Mouse (Mus musculus) ZHBTc4 (cell line): ENCODE measurements around the gene Slco3a1.
"Not testable (repeated sequence)": the region's sequence is repeated elsewhere in the genome, so short reads cannot be mapped to it uniquely, and the experiment has no call there.

Experiments
- DNase-seq: peaks from one replicate; pipeline ENCODE4 v3.0.0-alpha.2; 2011; ENCODE audit warnings: low read depth, low spot score

The Slco3a1 gene

DNA sequence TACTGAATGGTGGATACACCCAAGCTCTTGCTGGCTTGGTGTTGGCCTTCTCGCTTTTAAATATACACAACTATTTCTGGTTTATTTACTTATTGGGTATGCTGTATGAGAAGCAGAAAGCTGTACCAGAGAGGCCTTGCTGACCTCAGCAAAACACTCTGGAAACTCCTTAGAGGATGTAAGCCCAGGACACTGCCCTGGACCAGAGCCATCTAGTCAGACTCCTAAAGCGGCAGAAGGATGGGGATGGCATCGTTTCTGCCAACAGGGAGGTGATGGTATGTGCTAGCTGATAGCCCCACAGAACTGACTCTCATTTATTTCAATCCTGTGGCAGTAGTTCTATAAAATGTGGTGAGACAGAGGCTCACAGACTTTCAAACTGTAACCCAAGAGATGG, 125.3 kb downstream of the Slco3a1 start:
- DNase-seq: no peak

DNA sequence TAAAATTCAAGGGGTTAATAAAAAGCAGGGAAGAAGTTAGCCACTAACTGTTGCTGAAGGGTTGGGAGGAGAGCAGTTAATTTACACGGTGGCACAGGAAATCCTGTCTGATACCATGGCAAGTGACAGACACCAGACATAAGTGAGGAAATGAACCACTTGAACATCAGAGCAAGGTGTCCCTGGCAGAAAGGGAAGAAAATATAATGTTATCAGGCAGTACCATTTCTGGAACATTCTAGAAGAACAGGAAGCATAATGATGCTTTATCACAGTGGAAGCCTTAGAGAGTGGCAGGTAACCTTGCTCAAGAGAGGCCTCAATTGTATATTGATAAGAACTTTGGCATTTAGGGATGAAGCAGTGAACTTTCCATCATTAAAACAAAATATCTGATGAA, 127.4 kb downstream of the Slco3a1 start:
- no peak for DNase-seq

DNA sequence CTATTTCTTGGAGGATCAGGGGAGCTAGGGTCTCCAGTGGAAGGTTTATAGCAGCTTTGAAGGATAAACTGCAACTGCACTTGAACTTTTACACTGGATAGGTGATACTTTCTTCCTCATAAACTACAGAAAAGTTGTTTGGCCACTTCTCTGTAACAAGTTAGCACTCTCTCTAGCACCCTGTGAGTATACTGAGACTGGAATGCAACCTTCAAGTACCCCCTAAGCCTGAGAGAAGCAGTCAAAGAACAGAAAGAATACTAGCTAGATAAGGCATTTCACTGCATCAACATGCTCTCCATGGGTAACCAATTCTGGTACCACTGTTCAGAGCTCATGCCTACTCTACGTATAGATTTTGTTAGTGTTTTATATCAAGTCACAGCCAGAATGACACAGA, 128.6 kb downstream of the Slco3a1 start:
- DNase-seq: no peak

DNA sequence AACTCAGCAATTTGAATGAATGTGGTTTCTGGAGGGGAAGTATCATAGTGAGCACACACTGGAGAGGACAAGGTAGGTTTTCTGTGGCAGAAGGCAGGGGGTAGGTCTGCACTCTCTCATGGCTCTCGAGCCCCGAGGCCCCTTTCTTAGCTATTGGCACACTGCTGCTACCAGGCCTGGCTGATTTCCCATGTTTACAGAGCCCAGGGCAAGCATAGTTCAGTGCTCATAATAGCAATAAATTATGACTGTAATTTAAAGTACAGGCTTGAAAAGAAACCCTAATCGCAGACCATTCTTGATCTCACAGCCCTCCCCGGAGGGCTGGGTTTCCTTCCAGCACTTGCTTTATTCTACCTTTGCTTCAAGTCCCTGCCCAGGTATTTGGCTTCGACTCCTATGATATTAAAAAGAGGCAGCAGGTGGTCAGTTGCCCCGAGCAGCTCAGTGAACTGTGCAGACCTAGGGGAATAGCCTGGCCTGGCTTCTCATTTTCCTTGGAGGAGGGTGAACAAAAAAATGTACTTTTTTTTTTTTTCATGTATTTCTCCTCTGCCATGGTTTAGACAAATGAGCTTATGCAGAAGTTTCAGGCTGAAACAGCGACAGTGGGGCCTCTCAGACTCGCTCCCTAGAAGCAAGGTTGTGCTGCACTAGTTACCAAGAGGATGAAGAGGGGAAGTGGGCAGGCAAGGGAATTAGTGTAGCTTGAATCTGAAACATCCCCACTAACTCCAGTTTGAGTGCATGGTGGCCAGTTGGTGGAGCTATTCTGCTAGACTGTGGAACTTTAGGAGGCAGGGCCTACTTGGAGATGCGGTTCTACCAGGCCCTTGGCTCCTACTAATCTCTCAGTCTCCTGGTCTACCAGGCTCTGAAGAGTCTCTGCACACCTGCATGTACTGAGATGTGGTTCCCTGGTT, 130.4 kb downstream of the Slco3a1 start:
- DNase-seq: no peak

DNA sequence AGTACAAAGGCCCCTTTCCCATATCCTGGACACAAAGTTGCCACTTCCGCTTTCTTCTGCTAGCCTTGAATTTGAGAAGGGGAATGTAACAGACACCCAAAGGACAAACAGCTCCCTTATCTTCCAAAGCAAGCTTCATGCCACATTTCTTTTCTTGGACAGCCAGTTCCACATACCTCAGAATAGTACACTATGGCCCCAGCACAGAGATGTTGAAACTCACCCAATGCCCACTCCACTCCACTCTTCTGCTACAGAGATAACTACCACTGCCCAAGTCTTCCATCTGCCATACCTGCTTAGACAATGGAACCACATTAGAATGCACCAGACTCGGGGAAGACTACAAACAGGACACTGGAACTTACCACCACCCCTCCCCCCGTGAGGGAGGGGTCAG, 131.3 kb downstream of the Slco3a1 start:
- DNase-seq: no peak

DNA sequence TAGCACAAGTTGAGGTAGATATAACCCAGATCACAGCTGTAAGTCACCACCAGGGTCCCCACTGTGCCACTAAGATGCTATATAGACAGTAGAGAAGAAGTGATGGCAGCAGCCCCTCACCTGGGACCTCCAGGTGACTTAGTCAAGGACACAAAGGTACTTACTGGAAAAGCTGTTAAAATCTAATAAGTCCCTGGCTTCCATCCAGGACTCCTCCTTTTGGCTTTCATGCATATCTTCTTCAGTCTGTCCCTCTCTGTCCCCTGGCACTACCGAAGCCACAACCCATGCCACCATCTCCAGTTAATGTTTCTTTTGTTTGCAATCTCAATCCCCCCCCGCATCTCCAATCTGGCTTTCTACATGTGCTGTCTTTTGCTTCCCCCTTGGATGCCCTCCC, 131.8 kb downstream of the Slco3a1 start:
- DNase-seq: no peak

DNA sequence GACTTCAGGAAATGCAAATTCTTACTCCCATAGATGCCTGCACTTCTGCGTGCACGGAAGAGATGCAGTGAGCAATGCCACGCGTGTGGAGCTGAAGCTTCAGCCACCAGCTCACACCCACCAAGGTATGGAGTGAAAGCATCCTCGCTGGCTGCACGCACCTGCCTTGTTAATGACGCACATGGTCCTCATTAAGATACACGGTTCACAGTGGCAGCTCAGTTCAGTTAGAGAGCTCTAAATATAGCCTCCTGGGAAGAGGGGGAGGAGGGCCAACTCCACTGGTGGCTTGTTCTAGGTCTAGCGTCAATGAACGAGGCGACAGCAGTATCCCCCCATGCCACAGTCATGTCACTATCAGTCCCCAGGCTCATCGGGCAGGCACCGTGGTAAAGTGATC, 132.6 kb downstream of the Slco3a1 start:
- DNase-seq: no peak

DNA sequence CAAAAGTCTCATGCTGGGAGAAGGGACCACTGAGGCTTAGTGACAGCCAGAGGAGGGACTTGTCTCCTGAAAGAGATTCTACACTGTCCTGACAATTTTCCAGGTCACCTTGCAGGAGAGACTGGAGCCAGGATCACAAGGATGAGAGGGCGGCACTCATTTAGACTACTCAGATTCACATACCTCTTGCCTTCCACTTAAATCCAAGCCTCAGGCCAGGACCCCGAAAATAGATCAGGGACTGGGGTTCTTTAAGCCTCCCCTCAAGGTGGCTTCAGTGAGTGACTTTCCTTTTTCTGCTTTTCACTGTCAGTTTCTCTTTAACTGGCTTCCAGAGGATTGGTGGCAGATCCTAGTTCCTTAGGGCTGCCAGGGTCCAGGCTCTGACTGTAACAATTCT, 133.0 kb downstream of the Slco3a1 start:
- no peak for DNase-seq

DNA sequence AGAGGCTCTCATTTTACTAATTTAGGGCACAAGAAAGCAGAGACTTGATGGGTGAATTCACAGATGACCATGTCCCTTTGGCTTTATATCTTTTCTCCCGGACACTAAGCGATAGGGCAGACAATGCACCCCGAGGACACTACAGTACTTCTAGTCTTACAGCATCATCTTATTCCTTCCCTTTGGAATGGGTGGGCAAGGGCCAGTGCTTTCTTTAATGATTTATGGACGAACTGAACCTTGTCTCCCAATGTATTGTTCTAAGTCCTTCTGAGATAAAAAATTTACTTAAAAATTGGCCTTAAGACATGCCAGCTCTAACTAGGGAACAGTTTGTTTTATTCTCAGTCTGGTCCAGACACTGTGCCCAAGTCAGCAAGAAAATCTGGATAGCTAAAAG, 134.9 kb downstream of the Slco3a1 start:
- no peak for DNase-seq

DNA sequence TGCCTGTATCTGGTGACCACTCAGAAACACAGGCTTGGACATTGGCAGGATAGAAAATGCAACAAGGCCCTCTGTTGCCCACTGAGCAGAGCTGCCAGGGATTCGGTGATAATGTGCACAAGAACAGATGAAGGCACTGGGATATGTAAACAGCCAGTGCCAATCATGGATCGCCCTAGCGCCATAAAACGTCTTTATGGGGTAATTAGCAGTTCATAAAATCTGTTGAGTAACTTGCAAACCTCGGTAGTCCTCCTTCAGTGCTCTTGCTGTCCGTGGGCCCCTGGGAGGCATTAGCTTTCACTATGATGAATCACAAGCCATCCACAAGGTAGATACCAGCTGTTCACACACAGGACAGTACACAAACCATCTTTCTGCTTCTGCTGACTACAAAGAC, 137.6 kb downstream of the Slco3a1 start:
- no peak for DNase-seq

DNA sequence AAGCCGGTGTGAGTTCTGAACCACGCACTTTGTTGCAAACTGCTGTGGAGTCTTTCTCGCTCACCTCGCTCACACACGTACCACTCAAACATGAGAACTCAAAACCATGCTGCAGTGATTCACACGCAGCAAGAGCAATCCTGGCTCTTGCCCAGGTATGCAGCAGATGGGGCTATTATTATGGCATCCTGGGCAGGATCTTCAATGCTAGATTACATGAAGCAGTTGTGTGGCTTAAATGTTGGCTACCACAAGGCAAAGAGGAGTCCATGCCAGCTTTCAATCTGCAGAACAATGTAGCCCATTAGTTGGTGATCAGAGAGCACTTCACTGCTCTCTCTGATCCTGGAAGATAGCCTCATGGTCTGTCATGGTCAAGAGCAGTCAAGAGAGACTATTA, 139.3 kb downstream of the Slco3a1 start:
- no peak for DNase-seq

DNA sequence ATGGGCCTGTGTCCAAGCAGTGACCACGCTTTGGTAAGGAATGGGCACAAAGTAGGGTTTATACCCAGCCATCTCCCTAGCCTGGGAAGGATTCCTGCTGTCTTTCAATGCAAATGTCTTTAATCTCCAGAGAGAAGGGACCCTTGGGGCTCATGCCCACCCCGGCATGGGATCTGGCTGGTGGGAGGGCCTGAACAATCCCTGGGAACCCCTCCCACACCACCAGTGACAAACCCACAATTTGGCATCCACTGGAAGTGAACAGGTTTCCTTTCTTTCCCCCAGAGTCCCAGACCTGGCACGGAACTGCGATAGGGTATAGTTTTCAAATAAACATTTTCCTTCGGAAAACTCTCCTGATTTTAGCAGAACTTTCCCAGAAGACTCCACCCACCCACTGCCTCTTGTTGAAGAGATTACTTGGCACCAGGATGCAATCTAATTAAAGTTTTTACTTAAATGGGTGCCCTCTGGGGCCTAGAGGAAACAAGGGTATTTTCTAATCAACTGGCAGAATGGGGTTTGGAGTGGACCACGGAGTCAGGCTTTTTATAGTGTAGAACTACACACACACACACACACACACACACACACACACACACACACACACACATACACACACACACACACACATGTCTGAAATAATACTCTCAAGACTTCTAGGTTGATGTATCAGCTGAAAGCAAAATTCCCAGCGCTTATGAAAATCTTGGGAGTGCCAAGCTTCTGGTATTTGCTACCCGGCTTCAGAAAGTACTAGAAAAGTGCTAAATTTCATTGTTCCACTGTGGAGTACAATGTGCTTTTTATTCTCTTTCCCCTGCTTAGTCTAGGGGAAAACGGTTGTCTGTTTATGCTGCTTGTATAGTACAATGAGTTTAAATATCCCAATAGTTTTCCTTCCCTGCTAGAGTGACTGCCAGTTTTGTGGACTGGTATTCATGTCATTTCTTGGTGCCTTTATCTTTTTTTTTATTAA, 140.6 kb downstream of the Slco3a1 start:
- no peak for DNase-seq

DNA sequence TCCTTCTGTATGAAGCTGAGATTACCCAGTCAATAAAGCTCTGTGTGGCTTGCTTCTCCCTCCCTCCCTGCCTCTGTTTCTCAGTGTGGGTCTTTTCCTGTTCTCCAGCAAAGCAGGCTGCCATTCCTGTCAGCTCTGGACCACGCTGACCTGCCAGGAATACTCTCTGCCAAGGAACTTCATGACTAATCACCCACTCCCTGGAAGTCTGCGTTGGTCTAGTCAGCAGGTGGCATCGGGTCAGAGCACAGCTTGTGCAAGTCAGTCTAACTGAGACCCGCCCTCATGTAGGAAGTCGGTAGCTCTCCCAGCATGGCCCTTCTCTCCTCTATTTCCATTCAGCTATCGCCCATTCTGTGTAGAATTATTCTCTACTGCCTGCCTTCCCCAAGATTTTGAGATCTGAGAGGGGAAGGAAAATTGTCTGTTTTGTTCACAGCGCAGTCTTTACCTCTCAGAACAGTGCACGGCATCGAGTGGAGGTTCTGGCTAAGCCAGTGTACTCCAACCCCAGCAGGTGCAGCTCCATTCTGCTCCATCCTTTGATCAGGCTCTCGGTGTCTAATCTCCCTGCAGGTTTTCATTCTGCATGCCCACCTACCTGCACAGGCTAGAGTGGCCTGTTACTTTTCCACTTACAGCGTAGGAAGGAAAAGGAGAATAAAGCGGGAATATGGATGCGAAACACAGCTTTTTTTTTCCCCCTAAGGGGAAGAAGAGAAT, 145.8 kb downstream of the Slco3a1 start:
- DNase-seq: no peak

DNA sequence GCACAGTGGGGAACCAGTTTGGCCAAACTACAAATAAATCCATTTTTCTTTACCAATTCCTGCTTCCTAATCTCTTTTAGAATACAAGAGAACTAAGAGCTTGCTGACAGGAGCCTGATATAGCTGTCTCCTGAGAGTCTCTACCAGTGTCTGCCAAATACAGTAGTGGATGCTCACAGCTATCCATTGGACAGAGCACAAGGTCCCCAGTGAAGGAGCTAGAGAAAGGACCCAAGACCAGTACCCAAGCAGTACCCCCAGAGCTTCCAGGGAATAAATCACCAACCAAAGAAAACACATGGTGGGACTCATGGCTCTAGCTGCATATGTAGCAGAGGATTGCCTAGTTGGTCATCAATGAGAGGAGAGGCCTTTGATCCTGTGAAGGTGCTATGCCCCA, 146.7 kb downstream of the Slco3a1 start:
- DNase-seq: not testable (repeated sequence)

DNA sequence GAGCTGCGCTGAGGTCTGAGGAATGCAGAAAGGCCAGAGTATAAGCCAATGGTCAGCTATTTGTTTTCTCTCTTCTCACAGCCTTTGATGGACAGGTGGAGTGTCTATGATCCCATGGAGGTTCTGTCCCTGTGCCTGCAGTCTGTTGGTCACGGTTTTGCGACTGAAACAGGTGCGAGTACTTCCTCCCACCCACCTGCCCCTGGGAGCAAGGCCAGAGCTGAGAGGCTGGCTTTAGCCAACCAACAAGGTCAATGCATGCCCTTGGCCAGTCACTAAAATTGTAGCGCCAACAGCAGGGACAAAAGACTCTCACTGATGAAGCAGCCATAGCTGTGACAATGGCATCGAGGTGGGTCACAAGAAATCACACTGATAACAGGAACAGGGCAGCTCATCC, 154.9 kb downstream of the Slco3a1 start:
- no peak for DNase-seq

DNA sequence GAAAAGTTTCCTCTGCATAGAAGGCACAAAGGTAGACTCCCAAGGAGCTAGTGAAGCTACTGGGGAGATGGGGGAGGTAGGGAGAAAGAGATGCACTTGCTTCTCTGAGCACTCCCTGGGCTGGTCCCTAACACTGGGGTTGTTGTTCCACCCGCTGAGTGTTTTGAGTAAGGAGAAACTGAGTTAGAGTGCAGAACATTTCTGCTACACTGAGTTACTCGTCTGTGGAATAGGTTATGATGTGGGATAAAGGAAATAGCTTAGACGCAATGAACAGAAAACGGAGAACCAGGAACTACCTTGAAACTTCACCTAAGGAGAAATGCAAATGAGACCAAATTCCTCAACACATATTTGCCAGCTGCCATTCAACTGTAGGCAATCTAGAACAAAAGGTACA, 155.4 kb downstream of the Slco3a1 start:
- DNase-seq: peak; percentile 21

DNA sequence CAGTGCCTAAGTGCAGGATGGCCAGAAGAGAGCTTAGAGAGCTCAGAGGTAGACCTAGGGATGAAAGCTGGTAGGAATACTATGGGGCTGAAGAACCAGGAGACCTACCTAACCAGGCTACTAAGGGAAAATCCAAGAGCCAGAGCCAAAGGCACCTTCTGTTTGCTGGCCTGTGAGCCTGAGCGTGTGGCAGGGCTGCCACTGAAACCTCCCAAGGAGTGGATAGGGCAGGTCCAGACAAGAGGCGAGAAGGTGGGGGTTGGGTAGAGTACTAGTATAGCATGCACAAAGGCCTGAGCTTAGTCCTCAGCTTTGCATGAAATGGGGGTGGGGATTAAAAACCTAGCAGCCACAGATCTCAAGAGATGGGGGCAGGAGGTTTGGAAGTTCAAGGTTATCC, 156.3 kb downstream of the Slco3a1 start:
- no peak for DNase-seq

DNA sequence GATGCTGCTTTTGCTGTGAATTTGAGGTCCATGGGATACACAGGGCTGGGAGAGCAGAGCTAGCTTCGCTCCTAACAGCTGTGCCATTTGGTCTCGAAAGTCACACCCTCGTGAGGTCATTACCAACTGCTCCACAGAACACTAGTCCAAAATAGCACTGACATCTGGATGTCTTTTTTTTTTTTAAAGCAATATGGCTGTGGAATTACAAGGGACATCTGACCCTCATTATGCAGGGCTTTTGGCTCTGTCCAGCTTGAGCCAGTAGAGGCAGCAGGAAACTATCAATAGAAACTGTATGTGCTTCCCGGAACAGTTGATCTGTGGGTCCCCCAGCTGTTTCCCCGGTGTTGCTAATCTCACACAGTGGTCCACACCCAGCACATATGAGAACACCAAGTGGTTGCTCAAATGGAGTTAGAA, 163.1 kb downstream of the Slco3a1 start:
- DNase-seq: no peak

DNA sequence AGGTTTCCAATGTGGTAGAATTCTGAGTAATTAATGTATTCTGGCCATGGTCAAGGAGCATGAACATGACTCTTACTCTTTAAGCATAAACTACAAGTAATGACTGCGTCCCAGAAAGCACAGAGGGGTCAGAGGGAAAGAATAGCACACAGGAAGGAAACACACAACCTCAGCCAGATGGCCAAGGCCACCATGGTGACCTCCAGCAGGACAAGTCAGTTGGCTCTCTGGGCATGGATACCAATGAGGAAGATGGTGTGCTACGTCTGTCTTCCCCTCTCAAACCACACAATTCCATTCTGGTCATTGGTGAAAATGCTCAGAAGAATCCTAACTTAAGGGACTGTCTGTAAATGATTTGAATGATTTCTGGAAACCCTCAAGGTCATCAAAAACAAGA, 165.0 kb downstream of the Slco3a1 start:
- DNase-seq: no peak

DNA sequence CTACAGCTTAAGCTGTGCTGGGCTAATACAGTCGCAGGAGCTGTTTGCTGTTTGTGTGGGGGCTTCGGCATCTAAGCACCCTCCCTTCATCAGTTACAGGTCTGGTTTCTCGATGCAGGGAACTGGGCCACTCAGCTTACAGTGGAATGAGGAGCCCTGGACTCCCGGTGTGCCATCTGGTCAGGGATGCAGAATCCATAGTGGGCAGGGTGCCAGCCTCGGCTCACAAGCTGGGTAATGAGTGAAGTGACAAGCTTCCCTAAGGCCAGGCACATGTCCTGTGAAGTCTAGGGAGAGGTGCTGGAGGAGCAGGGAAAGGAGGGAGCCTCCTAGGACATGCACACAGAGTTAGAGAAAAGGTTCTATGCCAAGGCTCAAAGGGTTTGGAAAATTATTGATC, 168.3 kb downstream of the Slco3a1 start:
- DNase-seq: no peak

DNA sequence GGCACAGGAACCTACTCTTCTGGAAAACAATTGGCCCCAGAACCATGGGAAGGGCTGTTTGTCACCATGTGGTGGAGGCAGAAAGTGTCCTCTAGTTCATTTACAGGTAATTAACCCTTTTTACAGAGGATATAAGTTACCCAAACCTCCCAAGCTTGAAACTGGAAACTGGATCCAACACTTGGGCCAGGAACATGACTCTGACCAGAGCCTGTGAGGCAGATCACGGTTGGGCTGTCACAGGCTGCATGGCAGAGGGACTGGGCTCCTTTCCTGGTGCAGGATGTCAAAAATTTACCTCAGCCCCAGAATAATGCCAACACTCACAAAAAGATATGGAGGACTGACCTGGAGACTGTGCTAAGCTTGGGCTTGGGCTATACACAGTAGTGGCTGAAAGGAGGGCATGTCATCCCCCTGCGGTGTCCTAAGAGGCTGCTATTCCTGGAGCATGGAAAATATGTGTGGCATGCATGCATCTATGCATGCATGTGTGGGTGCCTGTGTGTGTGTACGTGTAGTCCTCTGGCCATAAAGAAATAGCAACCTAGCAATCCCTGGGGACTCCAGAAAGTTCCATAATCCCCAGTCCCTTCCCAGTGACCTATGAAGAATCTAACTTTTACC, 171.4 kb downstream of the Slco3a1 start:
- DNase-seq: no peak
